Mouse (Mus musculus) liver, embryonic 14.5 days (tissue): Measurements from ENCODE around the gene Cdca8.

Experiments used
- CTCF ChIP-seq: IDR thresholded peaks from 2 replicates; pipeline ENCODE4 v1.5.1; 2016; ENCODE audit warnings: antibody characterized with exemption, low read depth, control low read depth
- EP300 ChIP-seq: IDR thresholded peaks from 2 replicates; pipeline ENCODE4 v1.6.1; 2016; ENCODE audit warnings: antibody characterized with exemption, low read depth

GRCm38 (mm10) chr4:124988382-124988781 lies 49.3 kb upstream of the Cdca8 start:
- no peak for TF ChIP-seq CTCF
- no peak for TF ChIP-seq EP300
